Mouse (Mus musculus) G1E (cell line): ENCODE data around the gene Fam222a. TPM values are rescaled to one million over a fixed set of nuclear protein-coding genes. Genes with fewer than 3 reads are reported as not detected.

ENCODE experiments used
- ATAC-seq: 2 replicates; pipeline ENCODE4 v1.8.0; 2016; ENCODE audit warnings: mild to moderate bottlenecking; ENCODE audit not compliant: insufficient number of reproducible peaks, poor library complexity, low FRiP score, severe bottlenecking; ENCODE audit errors: extremely low read depth
- DNase-seq: peaks from one replicate; pipeline ENCODE4 v3.0.0; 2012; ENCODE audit warnings: low spot score
- H3K27me3 ChIP-seq: 2 replicates; pipeline ENCODE4 v1.6.1; 2012; ENCODE audit warnings: mild to moderate bottlenecking, low read length, inconsistent platforms; ENCODE audit not compliant: insufficient read depth
- H3K36me3 ChIP-seq: replicated peaks from 2 replicates; pipeline ENCODE3; 2012; ENCODE audit warnings: mild to moderate bottlenecking, inconsistent platforms
- H3K4me1 ChIP-seq: 2 replicates; pipeline ENCODE4 v1.6.1; 2012; ENCODE audit warnings: low read depth, low read length, inconsistent platforms, mixed read lengths; ENCODE audit not compliant: insufficient read depth
- H3K4me3 ChIP-seq: 2 replicates; pipeline ENCODE4 v1.5.1; 2012; ENCODE audit warnings: low read depth, mild to moderate bottlenecking, inconsistent platforms, low read length, moderate library complexity, mixed read lengths
- H3K9me3 ChIP-seq: replicated peaks from 2 replicates; pipeline ENCODE4 v1.6.1; 2012; ENCODE audit warnings: inconsistent platforms
- CTCF ChIP-seq: IDR thresholded peaks from 2 replicates; pipeline ENCODE4 v1.5.1; 2012; ENCODE audit warnings: low read depth, low read length, inconsistent platforms, mixed read lengths
- GATA1 ChIP-seq: IDR thresholded peaks from 2 replicates; pipeline ENCODE4 v1.6.1; 2012; ENCODE audit warnings: borderline replicate concordance, low read length, inconsistent platforms, mixed read lengths
- GATA2 ChIP-seq: IDR thresholded peaks from 2 replicates; pipeline ENCODE4 v1.6.1; 2012; ENCODE audit warnings: low read depth, low read length, inconsistent platforms, borderline replicate concordance
- POLR2AphosphoS5 ChIP-seq: IDR thresholded peaks from 2 replicates; pipeline ENCODE4 v1.6.1; 2012; ENCODE audit warnings: low read depth, low read length, inconsistent platforms; ENCODE audit not compliant: insufficient replicate concordance
- TAL1 ChIP-seq: conservative IDR thresholded peaks from 2 replicates; pipeline ENCODE4 v1.6.1; 2012; ENCODE audit warnings: low read depth, low read length, inconsistent platforms, mixed read lengths
- polyA plus RNA-seq: library from polyadenylated mRNA; stranded (reverse); fragments of >175 nt; gene quantifications from 2 replicates; pipeline ENCODE4 v1.2.3, GENCODE M21; 2012
- total RNA-seq, 2 experiments: library from RNA; stranded (forward) in 1 of 2; stranded (reverse) in 1 of 2; fragments of 200-1000 nt in 1 of 2; fragments of >200 nt in 1 of 2; fragmentation: Nextera tagmentation in 1 of 2; gene quantifications; 2 replicates each; pipeline ENCODE4 v1.2.3; 2014 to 2017

Gene Fam222a
- total and polyA plus RNA-seq, 3 experiments, result 0.71 to 6.9 (median 3.8) TPM

- no peak for ATAC-seq
- TF ChIP-seq POLR2AphosphoS5 (no peak), CTCF (peak; percentile 82)
- H3K36me3 ChIP-seq, result peaks cover 27% of the 10 kb centered on the region
- no peak overlapping the region for H3K4me3 ChIP-seq
- H3K27me3 ChIP-seq, result peaks cover 21% of the 10 kb centered on the region
- peaks cover 9% of the 10 kb centered on the region for H3K4me1 ChIP-seq
- no peak for DNase-seq
- no peaks in the 10 kb centered on the region for H3K9me3 ChIP-seq
Observed at GRCm38 (mm10) chr5:114608516-114608915, 40.7 kb downstream of the Fam222a start.

- H3K36me3 ChIP-seq, result peaks cover 30% of the 10 kb centered on the region
- H3K27me3 ChIP-seq, result peaks cover 31% of the 10 kb centered on the region
- DNase-seq (no peak), ATAC-seq (no peak)
- no peaks in the 10 kb centered on the region for H3K9me3 ChIP-seq
- no peak for TF ChIP-seq GATA2
- no peak for TF ChIP-seq GATA1
- TF ChIP-seq TAL1, result no peak
- no peak for TF ChIP-seq CTCF
- no peak for TF ChIP-seq POLR2AphosphoS5
- H3K4me1 ChIP-seq, result peaks cover 23% of the 10 kb centered on the region
- no peak overlapping the region for H3K4me3 ChIP-seq
Observed at GRCm38 (mm10) chr5:114611256-114611655, 43.4 kb downstream of the Fam222a start.

- Histone ChIP-seq H3K9me3 (no peaks in the 10 kb centered on the region), H3K27me3 (peaks cover 31% of the 10 kb centered on the region), H3K4me1 (peaks cover 31% of the 10 kb centered on the region), H3K4me3 (no peak overlapping the region), H3K36me3 (peaks cover 30% of the 10 kb centered on the region)
- TF ChIP-seq TAL1 (no peak), CTCF (no peak; the same call in 1 of the 2 replicates), GATA1 (no peak), GATA2 (no peak), POLR2AphosphoS5 (no peak)
- no peak for ATAC-seq
- DNase-seq, result peak; percentile 45
Observed at GRCm38 (mm10) chr5:114611968-114612608, 44.3 kb downstream of the Fam222a start.

- ATAC-seq, result 0 out of 2 replicates have a peak, but pooled peaks have one; percentile 28
- H3K4me1 ChIP-seq, result peaks cover 27% of the 10 kb centered on the region
- DNase-seq, result no peak
- H3K4me3 ChIP-seq, result no peak overlapping the region
- H3K27me3 ChIP-seq, result peaks cover 28% of the 10 kb centered on the region; the same call in 1 of the 2 replicates
- H3K36me3 ChIP-seq, result peaks cover 26% of the 10 kb centered on the region
- no peaks in the 10 kb centered on the region for H3K9me3 ChIP-seq
- TF ChIP-seq GATA1 (no peak), GATA2 (no peak), POLR2AphosphoS5 (no peak), TAL1 (no peak), CTCF (no peak)
Observed at GRCm38 (mm10) chr5:114614863-114615262, 47.0 kb downstream of the Fam222a start.

- no peak for TF ChIP-seq POLR2AphosphoS5
- no peak for TF ChIP-seq GATA2
- TF ChIP-seq CTCF, result no peak
- no peak for TF ChIP-seq TAL1
- no peak for TF ChIP-seq GATA1
- H3K27me3 ChIP-seq, result peaks cover 24% of the 10 kb centered on the region; the same call in 1 of the 2 replicates
- DNase-seq, result no peak
- H3K36me3 ChIP-seq, result peaks cover 16% of the 10 kb centered on the region
- no peaks in the 10 kb centered on the region for H3K9me3 ChIP-seq
- ATAC-seq, result no peak
- peaks cover 27% of the 10 kb centered on the region for H3K4me1 ChIP-seq
- no peak overlapping the region for H3K4me3 ChIP-seq
Observed at GRCm38 (mm10) chr5:114616336-114617061, 48.7 kb downstream of the Fam222a start.

GRCm38 (mm10) chr5:114617809-114618208, 50.0 kb downstream of the Fam222a start:
- Histone ChIP-seq H3K4me1 (peaks cover 24% of the 10 kb centered on the region), H3K4me3 (no peak overlapping the region), H3K27me3 (peaks cover 36% of the 10 kb centered on the region; the same call in 1 of the 2 replicates), H3K9me3 (no peaks in the 10 kb centered on the region), H3K36me3 (peaks cover 4% of the 10 kb centered on the region)
- TF ChIP-seq CTCF (no peak), TAL1 (no peak), GATA1 (no peak), GATA2 (no peak), POLR2AphosphoS5 (no peak)
- ATAC-seq, result no peak
- DNase-seq, result no peak

- peak; percentile 96 for TF ChIP-seq CTCF
- TF ChIP-seq POLR2AphosphoS5, result no peak
- no peak for TF ChIP-seq GATA1
- Histone ChIP-seq H3K9me3 (no peaks in the 10 kb centered on the region), H3K27me3 (peaks cover 33% of the 10 kb centered on the region), H3K4me1 (peaks cover 24% of the 10 kb centered on the region), H3K4me3 (no peak overlapping the region), H3K36me3 (no peaks in the 10 kb centered on the region)
- no peak for ATAC-seq
- no peak for DNase-seq
Observed at GRCm38 (mm10) chr5:114618851-114619250, 51.0 kb downstream of the Fam222a start.
